Mouse (Mus musculus) neutrophil, adult 65 days (primary cell): Measurements from ENCODE around the gene Ube2b. TPM values are rescaled to one million over a fixed set of nuclear protein-coding genes. Genes with fewer than 3 reads are reported as not detected.

Source experiments
- total RNA-seq: library from RNA; stranded (reverse); gene quantifications from 2 replicates; pipeline ENCODE4 v1.2.4, GENCODE M21; 2023

Gene Ube2b
- 185 and 215 TPM in 2 replicates for total RNA-seq

GRCm38 (mm10) chr11:52000290-52000962, at the start of gene Ube2b:
Gene Ube2b, minus strand, starts transcription at chr11:52000762.

GRCm38 (mm10) chr11:52003772-52004528, 3.4 kb upstream of the Ube2b start, which contains the start of gene Cdkl3:
Gene Cdkl3, plus strand, starts transcription at chr11:52004221.

GRCm38 (mm10) chr11:51967443-51968401, 32.8 kb downstream of the Ube2b start, which contains the start of gene Cdkn2aipnl:
Gene Cdkn2aipnl, plus strand, starts transcription at chr11:51967661.

Other genes with a start within 250 kb of the Ube2b start
- 26.7 and 31.6 TPM in 2 replicates for gene Sec24a, start 237.1 kb downstream of the Ube2b start, total RNA-seq
- gene Sar1b, start 237.1 kb downstream of the Ube2b start, total RNA-seq = 18.8 and 25.3 TPM in 2 replicates
- gene Jade2, start 143.1 kb downstream of the Ube2b start, total RNA-seq = 8.4 and 9.4 TPM in 2 replicates
- gene Cdkn2aipnl, start 33.1 kb downstream of the Ube2b start, total RNA-seq = 26.0 and 30.6 TPM in 2 replicates
- gene Cdkl3, start 3.5 kb upstream of the Ube2b start, total RNA-seq = 2.2 and 3.9 TPM in 2 replicates
- 112 and 126 TPM in 2 replicates for gene Ppp2ca, start 97.9 kb upstream of the Ube2b start, total RNA-seq
- gene Olfr1373, start 144.8 kb upstream of the Ube2b start, total RNA-seq = not detected in 2 replicates
- not detected in 2 replicates for gene Olfr1371, start 213.2 kb upstream of the Ube2b start, total RNA-seq
- 64.0 and 73.0 TPM in 2 replicates for gene Skp1a, start 231.2 kb upstream of the Ube2b start, total RNA-seq